In the genomic region with DNA sequence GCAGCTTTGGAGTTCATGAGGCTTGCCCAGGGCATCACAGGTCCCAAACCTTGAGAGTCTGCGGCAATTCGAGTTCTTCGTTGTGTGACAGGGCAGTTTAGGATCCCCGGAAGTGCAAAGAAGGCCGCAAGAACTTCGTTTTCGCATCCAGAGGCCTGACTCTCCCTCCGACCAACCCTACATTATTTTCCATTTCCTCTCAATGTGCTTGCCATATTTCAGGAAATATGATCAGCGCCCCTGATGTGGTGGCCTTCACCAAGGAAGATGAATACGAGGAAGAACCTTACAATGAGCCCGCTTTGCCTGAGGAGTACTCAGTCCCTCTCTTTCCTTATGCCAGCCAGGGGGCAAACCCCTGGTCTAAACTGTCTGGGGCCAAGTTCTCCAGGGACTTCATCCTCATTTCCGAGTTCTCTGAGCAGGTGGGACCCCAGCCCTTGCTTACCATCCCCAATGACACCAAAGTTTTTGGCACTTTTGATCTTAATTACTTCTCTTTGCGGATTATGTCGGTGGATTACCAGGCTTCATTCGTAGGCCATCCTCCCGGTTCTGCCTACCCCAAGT, we compare ENCODE assay signal across 8 mouse cellular contexts. TPM values are rescaled to one million over a fixed set of nuclear protein-coding genes. Genes with fewer than 3 reads are reported as not detected.
A peak's percentile ranks its signal among the peaks of the same experiment; 100 is the strongest.
DNase-seq lines count a peak whose midpoint lies in the region; ATAC-seq and TF ChIP-seq lines count a peak whose summit lies in the region.

No protein-coding gene starts in this region.

- peak overlapping the region; percentile 91 for H3K27ac ChIP-seq in kidney, embryonic 16.5 days (ENCODE audit: low read length)
- H3K27ac ChIP-seq in embryonic facial prominence, embryonic 11.5 days (replicated peaks; ENCODE audit: low read depth, low read length), result peak overlapping the region; percentile 52
- H3K27ac ChIP-seq in hindbrain, postnatal 0 days, result peak overlapping the region; percentile 80
- H3K27ac ChIP-seq in midbrain, embryonic 15.5 days, result peak overlapping the region; percentile 82

- DNase-seq in kidney, adult 8-10 months, result no peak
- no peak for DNase-seq in embryonic facial prominence, embryonic 11.5 days (ENCODE audit: low spot score)
- DNase-seq in hindbrain, postnatal 0 days (ENCODE audit: low spot score), result no peak
- no peak for DNase-seq in adrenal gland, postnatal 14 days
- no peak for DNase-seq in frontal cortex, postnatal 25 days (ENCODE audit: low spot score in 2 of 2)
- DNase-seq in kidney, postnatal 25 days, result no peak

- H3K4me1 ChIP-seq in kidney, embryonic 16.5 days (ENCODE audit: insufficient read depth, low read length), result peaks cover 56% of the 10 kb centered on the region
- no peaks in the 10 kb centered on the region; the same call in 1 of the 2 replicates for H3K4me1 ChIP-seq in embryonic facial prominence, embryonic 11.5 days (ENCODE audit: control insufficient read depth, insufficient read depth, low read length)
- H3K4me1 ChIP-seq in hindbrain, postnatal 0 days (ENCODE audit: insufficient read depth, low read length), result peaks cover 59% of the 10 kb centered on the region
- peaks cover 75% of the 10 kb centered on the region for H3K4me1 ChIP-seq in midbrain, embryonic 15.5 days

- H3K9me3 ChIP-seq in kidney, embryonic 16.5 days (ENCODE audit: low read length), result no peaks in the 10 kb centered on the region
- no peaks in the 10 kb centered on the region for H3K9me3 ChIP-seq in embryonic facial prominence, embryonic 11.5 days (replicated peaks; ENCODE audit: control insufficient read depth, low read length)
- no peaks in the 10 kb centered on the region for H3K9me3 ChIP-seq in hindbrain, postnatal 0 days (ENCODE audit: low read length)
- H3K9me3 ChIP-seq in midbrain, embryonic 15.5 days, result no peaks in the 10 kb centered on the region

- peak overlapping the region; percentile 77 for H3K9ac ChIP-seq in kidney, embryonic 16.5 days (replicated peaks; ENCODE audit: low read length)
- H3K9ac ChIP-seq in embryonic facial prominence, embryonic 11.5 days (replicated peaks; ENCODE audit: low read length), result peak overlapping the region; percentile 83
- peak overlapping the region; percentile 73 for H3K9ac ChIP-seq in hindbrain, postnatal 0 days (replicated peaks; ENCODE audit: low read length)
- peak overlapping the region; percentile 61 for H3K9ac ChIP-seq in midbrain, embryonic 15.5 days

- peak overlapping the region; percentile 93 for H3K4me2 ChIP-seq in kidney, embryonic 16.5 days (replicated peaks; ENCODE audit: low read depth, low read length)
- peak overlapping the region; percentile 69 for H3K4me2 ChIP-seq in embryonic facial prominence, embryonic 11.5 days (ENCODE audit: low read depth, low read length)
- H3K4me2 ChIP-seq in hindbrain, postnatal 0 days (ENCODE audit: low read depth, low read length), result peak overlapping the region; percentile 93
- peak overlapping the region; percentile 79 for H3K4me2 ChIP-seq in midbrain, embryonic 15.5 days

- WGBS in kidney, embryonic 16.5 days, result 25% methylated on average over 16 of the region's 16 CpGs
- WGBS in embryonic facial prominence, embryonic 11.5 days, result 25% methylated on average over 16 of the region's 16 CpGs
- WGBS in hindbrain, postnatal 0 days, result 27% methylated on average over 16 of the region's 16 CpGs
- 24% methylated on average over 16 of the region's 16 CpGs for WGBS in midbrain, embryonic 15.5 days

- TF ChIP-seq CTCF in hindbrain, postnatal 0 days (IDR thresholded peaks at IDR 0.05; ENCODE audit: low read depth), result no peak

- no peaks in the 10 kb centered on the region for H3K27me3 ChIP-seq in kidney, embryonic 16.5 days (ENCODE audit: insufficient read depth, low read length)
- H3K27me3 ChIP-seq in embryonic facial prominence, embryonic 11.5 days (ENCODE audit: control insufficient read depth, insufficient read depth, low read length), result no peaks in the 10 kb centered on the region
- no peaks in the 10 kb centered on the region for H3K27me3 ChIP-seq in hindbrain, postnatal 0 days (ENCODE audit: insufficient read depth, low read length)
- H3K27me3 ChIP-seq in midbrain, embryonic 15.5 days (replicated peaks), result no peaks in the 10 kb centered on the region

- no peak for ATAC-seq in kidney, embryonic 16.5 days (ENCODE audit: low FRiP score, low TSS enrichment)
- ATAC-seq in embryonic facial prominence, embryonic 11.5 days (replicated peaks; ENCODE audit: insufficient number of reproducible peaks, low FRiP score, low TSS enrichment, low read depth), result no peak
- ATAC-seq in hindbrain, postnatal 0 days, result no peak
- no peak for ATAC-seq in midbrain, embryonic 15.5 days (replicated peaks)

- H3K36me3 ChIP-seq in kidney, embryonic 16.5 days (ENCODE audit: insufficient read depth, low read length), result peaks cover 16% of the 10 kb centered on the region; the same call in 1 of the 2 replicates
- no peaks in the 10 kb centered on the region; the same call in 1 of the 2 replicates for H3K36me3 ChIP-seq in embryonic facial prominence, embryonic 11.5 days (replicated peaks; ENCODE audit: control insufficient read depth, insufficient read depth, low read depth, low read length)
- no peaks in the 10 kb centered on the region for H3K36me3 ChIP-seq in hindbrain, postnatal 0 days (ENCODE audit: insufficient read depth, low read length)
- H3K36me3 ChIP-seq in midbrain, embryonic 15.5 days (replicated peaks), result no peaks in the 10 kb centered on the region

- H3K4me3 ChIP-seq in kidney, embryonic 16.5 days (ENCODE audit: low read length), result peak overlapping the region; percentile 69
- H3K4me3 ChIP-seq in embryonic facial prominence, embryonic 11.5 days (ENCODE audit: low read depth, low read length), result peak overlapping the region; percentile 70
- peak overlapping the region; percentile 77 for H3K4me3 ChIP-seq in hindbrain, postnatal 0 days (ENCODE audit: low read length)
- peak overlapping the region; percentile 68 for H3K4me3 ChIP-seq in midbrain, embryonic 15.5 days

RNA-seq across cellular contexts. Expression of gene Smcr8, which starts 0.6 kb away (rescaled TPM):
- polyA plus RNA-seq in kidney, embryonic 16.5 days (2015; fragmentation: Nextera tagmentation; extraction: Ambion mirVana), result 6.6 and 7.6 TPM in 2 replicates
- polyA plus RNA-seq in embryonic facial prominence, embryonic 11.5 days (2014; fragmentation: Nextera tagmentation; extraction: Ambion mirVana), result 8.9 and 9.9 TPM in 2 replicates
- total RNA-seq in hindbrain, postnatal 0 days (2014; rRNA removed), result 14.6 and 15.2 TPM in 2 replicates
- polyA plus RNA-seq in hindbrain, postnatal 0 days (2015; fragmentation: Nextera tagmentation; extraction: Ambion mirVana), result 3.1 TPM in 2 replicates
- 6.9 and 7.1 TPM in 2 replicates for polyA plus RNA-seq in midbrain, embryonic 15.5 days (2015; fragmentation: Nextera tagmentation; extraction: Ambion mirVana)
- total RNA-seq in adrenal gland, postnatal 14 days (2021), result 20.8 and 22.4 TPM in 2 replicates

RNA-seq across cellular contexts. Expression of gene Top3a, which starts 0.7 kb away (rescaled TPM):
- 17.1 and 19.6 TPM in 2 replicates for polyA plus RNA-seq in kidney, embryonic 16.5 days (2015; fragmentation: Nextera tagmentation; extraction: Ambion mirVana)
- polyA plus RNA-seq in embryonic facial prominence, embryonic 11.5 days (2014; fragmentation: Nextera tagmentation; extraction: Ambion mirVana), result 18.5 and 20.5 TPM in 2 replicates
- 10.5 and 11.0 TPM in 2 replicates for total RNA-seq in hindbrain, postnatal 0 days (2014; rRNA removed)
- 3.9 and 4.6 TPM in 2 replicates for polyA plus RNA-seq in hindbrain, postnatal 0 days (2015; fragmentation: Nextera tagmentation; extraction: Ambion mirVana)
- 8.2 and 9.4 TPM in 2 replicates for polyA plus RNA-seq in midbrain, embryonic 15.5 days (2015; fragmentation: Nextera tagmentation; extraction: Ambion mirVana)
- total RNA-seq in adrenal gland, postnatal 14 days (2021), result 9.2 and 9.7 TPM in 2 replicates

RNA-seq across cellular contexts. Expression of gene Shmt1, which starts 33.6 kb away (rescaled TPM):
- polyA plus RNA-seq in kidney, embryonic 16.5 days (2015; fragmentation: Nextera tagmentation; extraction: Ambion mirVana), result 79.4 and 84.6 TPM in 2 replicates
- 59.1 and 63.0 TPM in 2 replicates for polyA plus RNA-seq in embryonic facial prominence, embryonic 11.5 days (2014; fragmentation: Nextera tagmentation; extraction: Ambion mirVana)
- total RNA-seq in hindbrain, postnatal 0 days (2014; rRNA removed), result 11.9 and 14.4 TPM in 2 replicates
- 7.8 and 10.9 TPM in 2 replicates for polyA plus RNA-seq in hindbrain, postnatal 0 days (2015; fragmentation: Nextera tagmentation; extraction: Ambion mirVana)
- polyA plus RNA-seq in midbrain, embryonic 15.5 days (2015; fragmentation: Nextera tagmentation; extraction: Ambion mirVana), result 7.0 and 8.6 TPM in 2 replicates
- total RNA-seq in adrenal gland, postnatal 14 days (2021), result 87.9 and 89.6 TPM in 2 replicates

RNA-seq across cellular contexts. Expression of gene Mief2, which starts 49.7 kb away (rescaled TPM):
- polyA plus RNA-seq in kidney, embryonic 16.5 days (2015; fragmentation: Nextera tagmentation; extraction: Ambion mirVana), result 16.2 and 17.2 TPM in 2 replicates
- polyA plus RNA-seq in embryonic facial prominence, embryonic 11.5 days (2014; fragmentation: Nextera tagmentation; extraction: Ambion mirVana), result 11.6 and 14.1 TPM in 2 replicates
- 38.0 and 40.6 TPM in 2 replicates for total RNA-seq in hindbrain, postnatal 0 days (2014; rRNA removed)
- polyA plus RNA-seq in hindbrain, postnatal 0 days (2015; fragmentation: Nextera tagmentation; extraction: Ambion mirVana), result 24.8 and 26.0 TPM in 2 replicates
- polyA plus RNA-seq in midbrain, embryonic 15.5 days (2015; fragmentation: Nextera tagmentation; extraction: Ambion mirVana), result 23.8 and 25.4 TPM in 2 replicates
- 30.8 and 36.0 TPM in 2 replicates for total RNA-seq in adrenal gland, postnatal 14 days (2021)

RNA-seq across cellular contexts. Expression of gene Flii, which starts 50.8 kb away (rescaled TPM):
- 93.7 and 94.3 TPM in 2 replicates for polyA plus RNA-seq in kidney, embryonic 16.5 days (2015; fragmentation: Nextera tagmentation; extraction: Ambion mirVana)
- 50.5 and 56.9 TPM in 2 replicates for polyA plus RNA-seq in embryonic facial prominence, embryonic 11.5 days (2014; fragmentation: Nextera tagmentation; extraction: Ambion mirVana)
- total RNA-seq in hindbrain, postnatal 0 days (2014; rRNA removed), result 77.1 and 112 TPM in 2 replicates
- 39.9 and 42.7 TPM in 2 replicates for polyA plus RNA-seq in hindbrain, postnatal 0 days (2015; fragmentation: Nextera tagmentation; extraction: Ambion mirVana)
- 81.5 and 83.4 TPM in 2 replicates for polyA plus RNA-seq in midbrain, embryonic 15.5 days (2015; fragmentation: Nextera tagmentation; extraction: Ambion mirVana)
- 126 and 137 TPM in 2 replicates for total RNA-seq in adrenal gland, postnatal 14 days (2021)
